Mouse (Mus musculus) A20 (cell line): ENCODE results near the gene Kcng3.

Source experiments
- DNase-seq: peaks from one replicate; pipeline ENCODE4 v3.0.0-alpha.2; 2011; ENCODE audit warnings: low read depth, low spot score

Kcng3 gene

DNA sequence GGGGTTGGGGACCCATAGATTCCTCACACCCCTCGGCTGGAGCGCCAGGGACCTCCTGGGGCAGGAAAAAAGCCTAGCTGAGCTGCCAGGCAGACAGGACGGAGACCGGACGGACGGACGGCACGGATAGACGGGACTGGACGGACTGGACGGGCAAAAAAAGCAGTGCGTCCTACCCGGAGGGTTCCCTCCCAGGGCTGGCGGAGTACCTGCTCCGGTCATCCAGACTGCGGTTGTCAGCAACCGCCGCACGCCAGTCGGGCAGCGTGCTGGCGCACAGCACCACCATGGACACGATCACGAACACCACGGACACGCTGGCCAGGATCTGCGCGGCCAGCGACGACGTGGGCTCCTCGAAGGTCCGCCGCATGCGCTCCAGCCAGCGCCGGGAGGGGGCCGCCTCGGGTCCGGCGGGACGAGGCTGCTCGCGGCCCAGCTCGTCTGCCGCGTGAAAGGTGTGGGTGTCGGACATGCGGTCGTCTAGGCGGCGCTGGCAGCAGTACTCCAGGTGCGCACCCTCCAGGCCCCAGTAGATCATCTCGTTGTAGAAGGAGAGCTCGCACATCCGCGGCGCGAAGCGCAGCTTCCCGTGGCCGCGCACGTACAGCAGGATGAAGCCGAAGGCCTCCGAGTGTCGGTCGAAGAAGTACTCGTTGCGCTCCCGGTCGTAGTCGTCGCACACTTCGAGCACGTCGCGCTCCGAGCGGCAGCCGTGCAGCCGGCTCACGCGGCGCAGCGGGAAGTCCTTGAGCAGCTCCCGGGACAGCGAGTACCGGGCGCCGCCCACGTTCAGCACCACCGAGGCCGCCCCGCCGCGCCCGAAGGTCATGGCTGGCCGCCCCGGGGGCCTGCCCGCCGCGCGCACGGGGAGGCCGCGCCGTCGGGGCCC, 662 bp downstream of the Kcng3 start:
- no peak for DNase-seq

- DNase-seq, result no peak
These were observed 17.8 kb downstream of the Kcng3 start for GRCm38 (mm10) chr17:83613907-83614306.

GRCm38 (mm10) chr17:83609532-83609931, 22.2 kb downstream of the Kcng3 start:
- no peak for DNase-seq

DNA sequence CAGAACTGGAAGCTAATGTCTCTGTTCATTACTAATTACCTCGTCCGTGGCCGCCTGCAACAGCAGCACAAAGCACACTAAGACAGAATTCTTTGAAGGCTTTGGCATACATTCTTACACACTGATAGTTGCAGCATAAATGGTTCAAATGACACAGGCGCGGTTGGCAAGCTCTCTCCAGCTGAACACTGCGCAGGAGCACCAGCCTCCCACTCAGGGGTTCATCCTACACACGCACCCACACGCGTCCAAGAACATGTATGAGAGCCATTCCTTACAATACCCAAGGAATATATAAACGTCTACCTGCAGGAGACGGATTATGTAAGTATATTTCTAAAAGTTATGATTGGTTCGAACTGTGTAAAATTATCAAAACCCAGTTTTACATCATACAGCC, 30.7 kb downstream of the Kcng3 start:
- DNase-seq, result no peak

- no peak for DNase-seq
These were observed 35.7 kb downstream of the Kcng3 start for GRCm38 (mm10) chr17:83595966-83596365.

DNA sequence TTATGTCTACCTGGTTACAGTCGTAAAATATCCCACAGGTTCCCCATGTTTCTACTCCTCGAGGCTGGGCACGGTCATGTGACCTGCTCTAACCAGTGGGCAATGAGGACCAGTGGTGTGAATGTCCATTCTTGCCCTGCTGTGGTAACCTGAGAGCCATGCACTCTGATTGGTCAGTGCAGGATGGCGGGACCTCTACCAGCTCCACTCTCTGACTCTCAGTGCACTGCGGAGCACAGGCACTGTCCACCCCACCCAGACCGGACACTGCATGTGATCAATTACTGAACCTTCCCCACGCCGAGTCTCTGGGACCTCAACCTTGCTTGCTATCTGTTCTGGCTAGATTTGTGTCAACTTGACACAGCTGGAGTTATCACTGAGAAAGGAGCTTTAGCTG, 37.2 kb downstream of the Kcng3 start:
- no peak for DNase-seq

DNA sequence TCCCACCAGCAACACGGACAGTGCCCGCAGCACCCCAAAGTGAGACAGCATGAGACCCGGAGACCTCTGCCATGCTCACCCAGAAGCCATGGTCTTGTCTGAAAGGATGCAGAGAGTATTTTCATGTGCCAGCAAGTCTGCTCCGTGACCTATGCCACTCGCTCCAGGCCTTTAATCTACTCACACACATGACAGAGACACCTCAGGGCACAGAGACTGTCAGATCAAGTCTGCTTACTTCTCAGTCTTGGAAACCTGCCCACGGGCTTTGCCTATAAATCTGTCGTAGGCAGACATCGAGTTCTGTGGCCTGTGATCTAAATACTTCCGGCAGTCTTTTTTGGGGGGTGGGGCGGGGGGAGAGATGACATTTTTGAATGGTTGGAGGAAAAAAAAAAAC, 38.3 kb downstream of the Kcng3 start:
- no peak for DNase-seq

GRCm38 (mm10) chr17:83588663-83589341, 42.9 kb downstream of the Kcng3 start:
- peak; percentile 22 for DNase-seq

GRCm38 (mm10) chr17:83587731-83588130, 44.0 kb downstream of the Kcng3 start:
- DNase-seq, result no peak

- DNase-seq, result no peak
These were observed 49.1 kb downstream of the Kcng3 start for GRCm38 (mm10) chr17:83582585-83582984.

DNA sequence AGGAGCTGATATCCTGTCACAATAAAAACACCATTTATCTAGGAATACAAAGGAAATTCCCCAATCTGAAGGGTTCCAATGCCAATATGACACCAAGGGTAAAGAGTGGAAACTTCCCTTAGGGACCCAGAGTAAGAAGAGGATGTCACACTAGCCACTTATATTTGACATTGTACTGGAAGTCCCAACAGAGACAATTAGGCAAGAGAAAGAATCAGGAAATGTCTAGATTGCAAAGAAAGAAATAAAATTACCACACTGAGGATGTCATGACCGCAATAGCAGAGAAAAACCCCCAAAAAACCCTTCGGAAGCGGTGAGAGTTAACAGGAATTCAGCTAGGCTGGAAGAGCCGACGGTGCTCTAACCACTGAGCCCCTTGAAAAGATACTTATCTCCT, 51.0 kb downstream of the Kcng3 start:
- DNase-seq, result no peak

- no peak for DNase-seq
These were observed 54.8 kb downstream of the Kcng3 start for GRCm38 (mm10) chr17:83576810-83577371.

- no peak for DNase-seq
These were observed 57.1 kb downstream of the Kcng3 start for GRCm38 (mm10) chr17:83574615-83575014.

DNA sequence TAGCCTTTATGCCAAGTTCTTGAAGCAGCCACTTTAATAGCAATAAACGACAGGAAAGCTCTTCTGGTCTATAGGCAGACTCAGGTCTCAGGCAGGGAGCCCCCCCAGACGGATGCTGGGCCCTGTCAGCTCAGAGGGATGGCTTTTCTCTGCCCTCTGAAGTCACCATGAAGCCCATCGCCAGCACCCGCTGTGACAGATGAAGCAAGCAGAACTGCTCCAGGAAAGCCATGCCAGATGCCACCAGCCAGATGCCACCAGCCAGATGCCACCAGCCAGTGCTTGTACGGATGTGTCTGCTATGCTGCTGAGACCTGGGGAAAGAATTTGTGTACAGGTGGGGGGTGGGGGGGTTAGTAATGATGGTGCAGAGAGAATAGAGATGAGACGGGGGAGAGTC, 58.6 kb downstream of the Kcng3 start:
- DNase-seq, result no peak

DNA sequence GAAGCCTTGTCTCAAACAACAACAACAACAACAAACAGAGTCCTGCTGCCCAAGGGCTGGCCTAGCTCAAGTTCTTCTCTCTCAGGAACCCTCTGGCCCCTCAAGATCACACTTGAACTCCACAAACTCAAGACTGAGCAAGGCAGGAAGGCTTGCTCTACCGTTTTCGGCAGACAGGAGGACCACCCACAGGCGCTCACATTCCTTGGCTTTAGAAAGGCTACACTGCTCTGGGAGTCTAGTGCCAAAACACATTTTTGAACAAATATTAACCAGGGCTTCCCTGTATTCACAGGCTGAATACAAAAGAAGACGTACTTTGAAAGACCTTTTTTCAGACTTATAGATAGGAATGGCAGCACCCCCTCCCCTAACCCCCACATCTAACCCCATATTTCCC, 59.3 kb downstream of the Kcng3 start:
- DNase-seq, result no peak

GRCm38 (mm10) chr17:83567375-83567774, 64.3 kb downstream of the Kcng3 start:
- DNase-seq, result no peak

DNA sequence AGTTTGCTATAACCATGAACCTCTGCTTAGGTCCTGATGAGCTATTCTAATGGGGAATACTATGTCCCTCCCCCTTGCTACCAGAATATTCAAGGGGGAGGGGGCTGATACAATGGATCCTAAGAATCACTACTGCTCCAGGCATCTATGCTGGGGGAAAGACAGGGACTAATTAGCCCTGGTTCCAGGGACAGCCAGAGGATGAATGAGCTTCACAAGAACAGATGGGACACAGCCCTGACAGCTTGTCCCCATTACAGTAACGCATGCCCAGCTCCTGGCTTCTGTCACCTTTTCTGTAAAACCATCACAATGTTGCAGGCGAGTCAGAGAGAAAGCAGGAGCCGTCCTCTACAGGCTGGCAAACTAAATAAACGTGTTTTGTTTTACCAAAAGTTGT, 66.2 kb downstream of the Kcng3 start:
- DNase-seq, result no peak

DNA sequence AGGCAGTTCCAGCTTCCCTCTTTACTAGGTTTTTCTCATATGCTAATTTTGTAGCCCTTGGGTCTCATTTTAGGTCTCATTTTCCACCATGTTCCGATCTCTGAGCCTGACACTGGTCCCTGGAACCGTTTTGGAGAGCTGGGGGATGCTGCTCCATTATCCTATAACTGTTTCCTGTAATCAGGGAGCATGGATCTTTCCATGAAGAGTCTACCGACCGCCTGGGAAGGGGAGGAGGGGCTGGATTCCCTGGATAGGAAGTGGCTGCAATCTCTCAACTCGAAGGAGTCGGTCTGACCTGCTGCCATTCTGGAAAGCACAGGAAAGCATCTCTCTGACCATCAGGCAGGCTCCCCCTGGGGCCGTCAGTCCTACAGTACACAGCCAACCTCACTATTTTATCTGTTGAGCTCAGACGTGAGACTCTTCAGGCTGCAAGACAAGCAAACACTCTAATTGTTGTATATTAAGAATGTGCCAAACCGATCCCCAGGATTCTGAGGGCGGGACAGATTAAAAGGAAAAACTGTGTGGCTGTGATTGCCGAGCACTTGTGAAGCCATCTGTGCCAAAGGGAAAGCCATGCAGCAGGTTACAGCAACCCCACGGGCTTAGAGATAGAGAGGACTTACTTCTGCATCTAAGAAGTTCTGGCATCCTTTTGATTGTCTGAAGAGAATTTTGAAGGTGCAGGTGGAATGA, 67.4 kb downstream of the Kcng3 start:
- no peak for DNase-seq

DNA sequence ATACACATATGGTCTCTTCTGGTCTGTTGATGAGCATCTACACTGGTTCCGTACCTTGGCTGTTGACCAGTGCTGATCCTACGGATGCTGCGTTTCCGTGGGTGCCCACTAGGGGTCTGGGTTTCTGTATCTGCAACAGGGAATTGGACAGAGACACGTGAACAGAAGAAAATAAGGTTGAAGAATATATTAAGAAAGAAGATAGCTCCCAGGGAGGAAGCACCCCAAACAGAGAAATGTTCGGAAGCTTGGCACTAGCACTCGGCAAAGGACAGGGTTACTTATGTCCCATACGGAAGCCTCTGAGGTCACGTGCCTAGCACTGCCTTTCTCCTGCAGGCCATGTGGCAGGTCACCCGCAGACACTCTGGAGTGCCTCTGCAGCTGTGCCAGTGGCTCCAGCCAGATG, 68.0 kb downstream of the Kcng3 start:
- DNase-seq, result peak; percentile 65

- no peak for DNase-seq
These were observed 69.3 kb downstream of the Kcng3 start for GRCm38 (mm10) chr17:83562153-83563010.

GRCm38 (mm10) chr17:83559081-83559480, 72.6 kb downstream of the Kcng3 start:
- no peak for DNase-seq
